Mouse (Mus musculus) hematopoietic multipotent progenitor cell, adult 10-12 weeks (in vitro differentiated cells): ENCODE results near the gene Nectin1. TPM values are rescaled to one million over a fixed set of nuclear protein-coding genes. Genes with fewer than 3 reads are reported as not detected.

Experiments
- polyA plus RNA-seq: library from polyadenylated mRNA; stranded (reverse); fragments of >175 nt; gene quantifications from 2 replicates; pipeline ENCODE4 v1.2.3, GENCODE M21; 2012; ENCODE audit warnings: low replicate concordance

Nectin1 gene
- 12.7 and 13.4 TPM in 2 replicates for polyA plus RNA-seq

DNA sequence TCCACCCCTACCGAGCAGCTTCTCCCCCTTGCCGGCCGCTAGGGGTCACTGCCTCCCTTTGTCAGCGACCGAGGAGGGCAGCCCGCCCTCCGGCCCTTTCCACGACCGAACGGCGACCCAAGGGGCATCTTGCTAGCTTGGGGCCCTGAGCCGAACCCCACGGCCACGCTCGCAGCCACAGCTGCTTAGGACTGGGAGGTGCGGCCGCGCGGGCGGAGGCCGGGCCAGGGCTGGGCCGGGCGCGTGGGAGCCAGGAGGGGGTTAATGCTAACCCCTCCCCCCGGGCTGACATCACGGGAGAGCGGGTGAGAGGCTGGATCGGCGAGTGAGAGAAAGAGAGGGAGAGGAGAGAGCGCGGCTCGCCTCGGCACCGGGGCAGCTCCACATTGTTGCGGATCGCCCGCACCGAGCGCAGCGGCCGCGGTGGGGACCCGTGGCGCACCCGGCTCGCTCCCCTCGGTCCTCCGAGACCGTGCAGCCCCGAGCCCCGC is at the start of gene Nectin1:
TSS of gene Nectin1 (plus strand) at position 338 of the 491 bp plus-strand sequence.

